Mouse (Mus musculus) stomach, postnatal 0 days (tissue): ENCODE measurements around the gene Ppfibp2. TPM values are rescaled to one million over a fixed set of nuclear protein-coding genes. Genes with fewer than 3 reads are reported as not detected.

ENCODE experiments used
- ATAC-seq: fragments of 200-750 bp; cut with Nextera tagmentation; 2 replicates; pipeline ENCODE4 v1.8.0; 2017; ENCODE audit not compliant: low FRiP score, low TSS enrichment
- DNase-seq: peaks from one replicate; pipeline ENCODE4 v3.0.0-alpha.2; 2016; ENCODE audit warnings: low spot score
- H3K27ac ChIP-seq: fragments of 300-500 bp; sonication (generic); replicated peaks from 2 replicates; pipeline ENCODE4 v1.5.1; 2014; ENCODE audit warnings: mild to moderate bottlenecking, control low read depth
- H3K27me3 ChIP-seq: fragments of 300-500 bp; sonication (generic); 2 replicates; pipeline ENCODE4 v1.6.1; 2014; ENCODE audit warnings: low read length; ENCODE audit not compliant: control insufficient read depth, insufficient read depth
- H3K36me3 ChIP-seq: fragments of 300-500 bp; sonication (generic); 2 replicates; pipeline ENCODE4 v1.6.1; 2014; ENCODE audit warnings: low read length, mixed read lengths; ENCODE audit not compliant: control insufficient read depth, insufficient read depth
- H3K4me1 ChIP-seq: fragments of 300-500 bp; sonication (generic); replicated peaks from 2 replicates; pipeline ENCODE4 v1.6.1; 2014; ENCODE audit warnings: antibody characterized with exemption; ENCODE audit not compliant: control insufficient read depth, insufficient read depth
- H3K4me2 ChIP-seq: fragments of 300-500 bp; sonication (generic); replicated peaks from 2 replicates; pipeline ENCODE4 v1.6.1; 2014; ENCODE audit warnings: low read depth, mild to moderate bottlenecking, control low read depth, moderate library complexity
- H3K4me3 ChIP-seq: fragments of 300-500 bp; sonication (generic); 2 replicates; pipeline ENCODE4 v1.5.1; 2014; ENCODE audit warnings: low read depth, low read length, control low read depth
- H3K9ac ChIP-seq: fragments of 300-500 bp; sonication (generic); 2 replicates; pipeline ENCODE4 v1.6.1; 2014; ENCODE audit warnings: mild to moderate bottlenecking, low read length, control low read depth, mixed read lengths
- H3K9me3 ChIP-seq: fragments of 300-500 bp; sonication (generic); 2 replicates; pipeline ENCODE4 v1.6.1; 2016; ENCODE audit warnings: low read length; ENCODE audit not compliant: control insufficient read depth
- CTCF ChIP-seq: IDR thresholded peaks from 2 replicates; pipeline ENCODE4 v1.5.1; 2016; ENCODE audit warnings: antibody characterized with exemption, low read depth, mild to moderate bottlenecking, moderate library complexity
- EP300 ChIP-seq: optimal IDR thresholded peaks from 2 replicates; pipeline ENCODE3; 2016; ENCODE audit warnings: antibody characterized with exemption
- WGBS: fragments of 180-500 bp; shearing (Covaris S2); extraction: QIAGEN DNeasy Blood & Tissue Kit; methylation state at CpG from one replicate; pipeline ENCODE4 v1.1.7; 2014; 5-methylcytosine and 5-hydroxymethylcytosine counted together
- polyA plus RNA-seq: library from polyadenylated mRNA; unstranded; fragments of >200 nt; fragmentation: Nextera tagmentation; extraction: Ambion mirVana; gene quantifications from 2 replicates; pipeline ENCODE4 v1.2.1, GENCODE M21; 2015

Ppfibp2 gene
- polyA plus RNA-seq, 1 experiment from 2014 or later: 17.8 TPM

- no peaks in the 10 kb centered on the region for H3K9me3 ChIP-seq
- ATAC-seq (no peak), DNase-seq (no peak)
- no peak overlapping the region for H3K27ac ChIP-seq
- H3K4me2 ChIP-seq: no peak overlapping the region
- 75% methylated on average over 5 of the region's 5 CpGs for WGBS
- H3K4me1 ChIP-seq: no peaks in the 10 kb centered on the region
- no peak for TF ChIP-seq CTCF
- no peak for TF ChIP-seq EP300
- no peak overlapping the region for H3K4me3 ChIP-seq
- H3K27me3 ChIP-seq: no peaks in the 10 kb centered on the region
- H3K36me3 ChIP-seq: no peaks in the 10 kb centered on the region
- H3K9ac ChIP-seq: no peak overlapping the region
These were observed 5.6 kb downstream of the Ppfibp2 start for GRCm38 (mm10) chr7:107600651-107601050.

DNA sequence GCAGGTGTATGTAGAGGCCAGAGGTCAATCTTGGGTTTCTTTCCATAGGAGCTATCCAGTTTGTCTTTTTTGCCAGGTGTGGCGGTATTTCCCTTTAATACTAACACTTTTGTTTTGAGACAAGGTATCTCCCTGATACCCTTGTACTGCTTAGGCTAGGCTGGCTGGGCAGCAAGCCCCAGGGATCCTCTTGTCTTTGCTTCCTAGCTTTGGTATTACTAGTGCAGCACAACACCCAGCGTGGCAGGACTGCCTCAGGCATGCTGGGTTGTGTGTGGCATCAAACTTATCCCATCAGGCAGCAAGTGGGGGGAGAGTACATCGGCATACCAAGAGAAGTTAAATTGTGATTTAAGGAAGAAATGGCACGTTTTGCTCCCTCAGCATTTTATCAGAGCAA is 7.5 kb downstream of the Ppfibp2 start:
- Histone ChIP-seq H3K9ac (no peak overlapping the region), H3K9me3 (no peaks in the 10 kb centered on the region), H3K27me3 (no peaks in the 10 kb centered on the region), H3K27ac (no peak overlapping the region), H3K4me1 (no peaks in the 10 kb centered on the region), H3K4me3 (no peak overlapping the region), H3K36me3 (no peaks in the 10 kb centered on the region), H3K4me2 (no peak overlapping the region)
- no peak for ATAC-seq
- 82% methylated on average over 4 of the region's 4 CpGs for WGBS
- no peak for DNase-seq
- no peak for TF ChIP-seq CTCF
- no peak for TF ChIP-seq EP300

DNA sequence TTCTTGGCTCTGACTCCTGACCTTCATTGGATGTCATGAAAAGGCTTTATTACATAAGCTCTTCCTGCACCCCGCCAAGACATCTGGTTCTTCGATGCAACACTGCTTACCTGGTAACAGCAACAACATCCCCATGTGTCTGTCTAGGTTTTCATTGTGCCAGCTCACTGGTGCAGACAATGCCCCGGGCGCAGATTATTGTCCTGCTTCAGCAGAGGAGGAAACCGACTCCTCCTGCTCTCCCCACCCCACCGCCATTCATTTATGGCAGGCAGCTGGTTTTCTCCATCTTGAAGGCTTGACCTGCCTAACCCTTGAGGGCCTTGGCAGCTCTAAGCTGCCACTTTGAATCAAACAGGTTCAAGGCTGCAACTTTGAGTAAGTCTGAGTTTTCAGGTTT is 7.9 kb downstream of the Ppfibp2 start:
- ATAC-seq (no peak), DNase-seq (no peak)
- Histone ChIP-seq H3K9ac (no peak overlapping the region), H3K4me3 (no peak overlapping the region), H3K4me1 (no peaks in the 10 kb centered on the region), H3K9me3 (no peaks in the 10 kb centered on the region), H3K27me3 (no peaks in the 10 kb centered on the region), H3K36me3 (no peaks in the 10 kb centered on the region), H3K27ac (no peak overlapping the region), H3K4me2 (no peak overlapping the region)
- TF ChIP-seq EP300 (no peak), CTCF (no peak)
- 78% methylated on average over 6 of the region's 6 CpGs for WGBS

DNA sequence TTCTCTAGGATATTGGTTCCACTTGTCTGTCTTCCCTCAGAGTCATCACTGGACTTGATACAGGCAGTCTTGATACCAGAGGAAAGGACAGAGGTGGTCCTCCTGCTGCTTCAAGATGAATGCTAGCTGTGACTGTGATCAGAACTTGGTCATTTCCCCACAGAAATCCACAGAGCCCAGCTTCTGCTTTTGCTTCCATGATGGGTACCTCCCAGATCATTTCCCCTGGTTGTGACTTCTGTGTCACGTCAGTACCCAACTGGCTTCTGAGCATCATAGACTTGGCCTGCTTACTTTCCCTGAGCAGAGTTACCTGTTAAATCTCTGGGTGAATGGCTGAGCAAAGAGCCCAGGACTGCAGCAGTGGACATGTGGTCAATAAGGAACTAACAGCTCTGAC is 12.8 kb downstream of the Ppfibp2 start:
- DNase-seq: no peak
- TF ChIP-seq EP300: no peak
- Histone ChIP-seq H3K4me3 (no peak overlapping the region), H3K4me2 (no peak overlapping the region), H3K36me3 (no peaks in the 10 kb centered on the region), H3K9me3 (no peaks in the 10 kb centered on the region), H3K4me1 (no peaks in the 10 kb centered on the region), H3K9ac (no peak overlapping the region), H3K27ac (no peak overlapping the region), H3K27me3 (no peaks in the 10 kb centered on the region)
- no peak for ATAC-seq
- WGBS: 96% methylated on average over 1 of the region's 1 CpGs

- 83% methylated on average over 2 of the region's 2 CpGs for WGBS
- no peaks in the 10 kb centered on the region for H3K36me3 ChIP-seq
These were observed 14.7 kb downstream of the Ppfibp2 start for GRCm38 (mm10) chr7:107609622-107610255.

GRCm38 (mm10) chr7:107610880-107611279 is 15.9 kb downstream of the Ppfibp2 start:
- H3K27ac ChIP-seq: no peak overlapping the region
- H3K4me1 ChIP-seq: no peaks in the 10 kb centered on the region
- H3K36me3 ChIP-seq: no peaks in the 10 kb centered on the region
- H3K9me3 ChIP-seq: no peaks in the 10 kb centered on the region
- DNase-seq (no peak), ATAC-seq (no peak)
- no peak overlapping the region for H3K4me2 ChIP-seq
- TF ChIP-seq EP300: no peak
- TF ChIP-seq CTCF: no peak
- no peak overlapping the region for H3K9ac ChIP-seq
- H3K4me3 ChIP-seq: no peak overlapping the region
- WGBS: 70% methylated on average over 5 of the region's 5 CpGs
- no peaks in the 10 kb centered on the region for H3K27me3 ChIP-seq

More at GRCm38 (mm10) chr7:107609622-107610255, 14.7 kb downstream of the Ppfibp2 start:
- no peak overlapping the region for H3K27ac ChIP-seq
- H3K9ac ChIP-seq: no peak overlapping the region
- H3K4me1 ChIP-seq: no peaks in the 10 kb centered on the region
- no peak for TF ChIP-seq EP300
- TF ChIP-seq CTCF: no peak
- no peaks in the 10 kb centered on the region for H3K9me3 ChIP-seq
- ATAC-seq (no peak), DNase-seq (no peak)
- no peaks in the 10 kb centered on the region for H3K27me3 ChIP-seq
- H3K4me3 ChIP-seq: no peak overlapping the region
- no peak overlapping the region for H3K4me2 ChIP-seq
